Mouse (Mus musculus): ENCODE data around the gene Plagl1. TPM values are rescaled to one million over a fixed set of nuclear protein-coding genes. Genes with fewer than 3 reads are reported as not detected.

Gene Plagl1
- total and polyA plus RNA-seq, 3 experiments = 0.48 to 1.7 (median 0.87) TPM

- H3K27ac ChIP-seq (ENCODE audit: insufficient read depth, low read depth) = no peak overlapping the region
- no peaks in the 10 kb centered on the region for H3K27me3 ChIP-seq (replicated peaks)
- no peak for TF ChIP-seq SIN3A (IDR thresholded peaks at IDR 0.05; ENCODE audit: low read length)
- TF ChIP-seq ZKSCAN1 (IDR thresholded peaks at IDR 0.05; ENCODE audit: borderline replicate concordance, low read depth, low read length) = no peak
- TF ChIP-seq E2F4 (IDR thresholded peaks at IDR 0.05; ENCODE audit: insufficient replicate concordance, low read depth, low read length) = no peak
- no peak for TF ChIP-seq BHLHE40 (IDR thresholded peaks at IDR 0.05; ENCODE audit: low read depth, low read length)
- no peak for TF ChIP-seq TCF12 (IDR thresholded peaks at IDR 0.05; ENCODE audit: low read depth, low read length)
- no peak for TF ChIP-seq ZMIZ1 (IDR thresholded peaks at IDR 0.05; ENCODE audit: low read depth, low read length)
- no peak for TF ChIP-seq JUND (conservative IDR thresholded peaks at IDR 0.05; ENCODE audit: low read depth, low read length)
- no peak for TF ChIP-seq MAFK (IDR thresholded peaks at IDR 0.05; ENCODE audit: insufficient replicate concordance, low read length)
- TF ChIP-seq MYC (IDR thresholded peaks at IDR 0.05; ENCODE audit: low read depth, low read length) = no peak
- no peak overlapping the region for H3K4me3 ChIP-seq (replicated peaks in 1 of 3; ENCODE audit: low read depth in 2 of 3, low read length in 2 of 3, poor library complexity in 1 of 3)
- no peaks in the 10 kb centered on the region for H3K9me3 ChIP-seq (replicated peaks; ENCODE audit: low read length)
- no peaks in the 10 kb centered on the region for H3K4me1 ChIP-seq (ENCODE audit: control insufficient read depth in 1 of 2, insufficient read depth in 2 of 2)
- H3K36me3 ChIP-seq (replicated peaks in 1 of 2; ENCODE audit: control insufficient read depth in 1 of 2, insufficient read depth in 1 of 2, low read length in 1 of 2) = no peaks in the 10 kb centered on the region
- no peak overlapping the region for H3K9ac ChIP-seq (ENCODE audit: insufficient read depth, low read depth)
- no peaks in the 10 kb centered on the region for H3K79me2 ChIP-seq (replicated peaks; ENCODE audit: control insufficient read depth, extremely low read depth, insufficient read depth, poor library complexity, severe bottlenecking)
- dilution Hi-C loops (cut with MboI; ENCODE audit: extremely low pct_ligation_motif_present, extremely low pct_unique_long_range_greater_than_20kb, low sequenced_read_pairs) = no loop called here
- in situ Hi-C loops (cut with MboI; ENCODE audit: low pct_ligation_motif_present, low pct_unique_long_range_greater_than_20kb, low sequenced_read_pairs) = no loop called here
- no peak overlapping the region for H3K4me2 ChIP-seq (ENCODE audit: insufficient read depth, low read depth, poor library complexity, severe bottlenecking)
- no peak for DNase-seq (ENCODE audit: extremely low read depth)
Observed at GRCm38 (mm10) chr10:13119300-13119699, 59.0 kb downstream of the Plagl1 start.

GRCm38 (mm10) chr10:13125811-13126210 lies 65.5 kb downstream of the Plagl1 start:
- Histone ChIP-seq H3K9me3 (replicated peaks; ENCODE audit: low read length) (no peaks in the 10 kb centered on the region), H3K9ac (ENCODE audit: insufficient read depth, low read depth) (no peak overlapping the region), H3K27me3 (replicated peaks) (no peaks in the 10 kb centered on the region), H3K4me2 (ENCODE audit: insufficient read depth, low read depth, poor library complexity, severe bottlenecking) (no peak overlapping the region), H3K27ac (ENCODE audit: insufficient read depth, low read depth) (no peak overlapping the region), H3K4me1 (ENCODE audit: control insufficient read depth in 1 of 2, insufficient read depth in 2 of 2) (no peaks in the 10 kb centered on the region), H3K4me3 (replicated peaks in 1 of 3; ENCODE audit: low read depth in 2 of 3, low read length in 2 of 3, poor library complexity in 1 of 3) (no peak overlapping the region), H3K36me3 (replicated peaks in 1 of 2; ENCODE audit: control insufficient read depth in 1 of 2, insufficient read depth in 1 of 2, low read length in 1 of 2) (no peaks in the 10 kb centered on the region), H3K79me2 (replicated peaks; ENCODE audit: control insufficient read depth, extremely low read depth, insufficient read depth, poor library complexity, severe bottlenecking) (no peaks in the 10 kb centered on the region)
- TF ChIP-seq PAX5 (IDR thresholded peaks at IDR 0.05; ENCODE audit: low read length) = no peak
- no peak for TF ChIP-seq MAX (IDR thresholded peaks at IDR 0.05; ENCODE audit: low read length)
- no peak for TF ChIP-seq TCF12 (IDR thresholded peaks at IDR 0.05; ENCODE audit: low read depth, low read length)
- no peak for TF ChIP-seq ZNF384 (IDR thresholded peaks at IDR 0.05; ENCODE audit: low read depth, low read length)
- TF ChIP-seq UBTF (IDR thresholded peaks at IDR 0.05; ENCODE audit: low read depth, low read length) = no peak
- TF ChIP-seq MYC (IDR thresholded peaks at IDR 0.05; ENCODE audit: low read depth, low read length) = no peak
- no peak for TF ChIP-seq CTCF (conservative IDR thresholded peaks at IDR 0.05 in 1 of 2, IDR thresholded peaks at IDR 0.05 in 1 of 2; ENCODE audit: low read depth in 2 of 2, low read length in 2 of 2)
- TF ChIP-seq BHLHE40 (IDR thresholded peaks at IDR 0.05; ENCODE audit: low read depth, low read length) = no peak
- no peak for TF ChIP-seq MAZ (IDR thresholded peaks at IDR 0.05; ENCODE audit: low read depth, low read length)
- dilution Hi-C loops (cut with MboI; ENCODE audit: extremely low pct_ligation_motif_present, extremely low pct_unique_long_range_greater_than_20kb, low sequenced_read_pairs) = no loop called here
- no peak for DNase-seq (ENCODE audit: extremely low read depth)
- in situ Hi-C loops (cut with MboI; ENCODE audit: low pct_ligation_motif_present, low pct_unique_long_range_greater_than_20kb, low sequenced_read_pairs) = no loop called here

All from CH12.LX (cell line).